1 mouse cellular context compared by ENCODE assay signal in the genomic region with DNA sequence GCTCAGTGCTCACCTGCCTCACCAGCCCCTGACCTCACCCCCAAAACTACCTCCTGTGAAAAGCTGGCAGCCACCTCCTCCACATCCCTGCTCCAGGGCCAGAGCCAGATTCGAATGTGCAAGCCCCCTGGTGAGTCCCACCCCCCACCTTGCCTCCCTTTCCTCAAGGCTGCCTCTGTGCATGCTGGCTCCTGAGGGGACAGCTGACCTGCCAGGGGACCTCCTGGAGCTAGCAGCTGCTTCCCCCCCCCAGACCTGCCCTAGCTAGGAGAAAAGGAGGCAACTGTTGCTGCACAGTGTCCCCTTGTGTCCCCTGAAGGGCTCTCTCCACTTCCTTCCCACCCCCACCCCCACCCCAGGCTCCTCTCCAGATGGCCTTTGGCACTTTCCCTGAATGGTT.
TF ChIP-seq lines count a peak whose summit lies in the region.

No protein-coding gene starts in this region.

TF ChIP-seq in CH12.LX, 34 proteins besides CTCF, POLR2A, EP300 and RAD21:
- TF ChIP-seq MEF2A (IDR thresholded peaks at IDR 0.05; ENCODE audit: borderline replicate concordance, low read depth, low read length) (no peak), NELFE (IDR thresholded peaks at IDR 0.05; ENCODE audit: low read depth, low read length) (no peak), MYC (IDR thresholded peaks at IDR 0.05; ENCODE audit: low read depth, low read length) (no peak), JUN (IDR thresholded peaks at IDR 0.05; ENCODE audit: insufficient read depth, low read depth, low read length) (no peak), USF2 (conservative IDR thresholded peaks at IDR 0.05; ENCODE audit: low read depth, low read length) (no peak), GABPA (IDR thresholded peaks at IDR 0.05; ENCODE audit: insufficient replicate concordance, low read depth, low read length) (no peak), ETS1 (conservative IDR thresholded peaks at IDR 0.05; ENCODE audit: low read depth, low read length) (no peak), SIN3A (IDR thresholded peaks at IDR 0.05; ENCODE audit: low read length) (no peak), KAT2A (IDR thresholded peaks at IDR 0.05; ENCODE audit: insufficient replicate concordance, low read length) (no peak), TCF12 (IDR thresholded peaks at IDR 0.05; ENCODE audit: low read depth, low read length) (no peak), HCFC1 (IDR thresholded peaks at IDR 0.05; ENCODE audit: low read depth, low read length) (no peak), CHD1 (IDR thresholded peaks at IDR 0.05; ENCODE audit: low read depth, low read length) (no peak), POLR2AphosphoS2 (IDR thresholded peaks at IDR 0.05; ENCODE audit: low read depth, low read length) (no peak), MAZ (IDR thresholded peaks at IDR 0.05; ENCODE audit: low read depth, low read length) (no peak), IRF4 (IDR thresholded peaks at IDR 0.05; ENCODE audit: low read depth, low read length) (no peak), ZKSCAN1 (IDR thresholded peaks at IDR 0.05; ENCODE audit: borderline replicate concordance, low read depth, low read length) (no peak), RCOR1 (conservative IDR thresholded peaks at IDR 0.05; ENCODE audit: low read depth, low read length) (no peak), MAFK (IDR thresholded peaks at IDR 0.05; ENCODE audit: insufficient replicate concordance, low read length) (no peak), NRF1 (IDR thresholded peaks at IDR 0.05; ENCODE audit: low read depth, low read length) (no peak), ZNF384 (IDR thresholded peaks at IDR 0.05; ENCODE audit: low read depth, low read length) (no peak)
